Mouse (Mus musculus) bone marrow, adult 2 months (tissue): ENCODE data around the gene Mad2l2. TPM values are rescaled to one million over a fixed set of nuclear protein-coding genes. Genes with fewer than 3 reads are reported as not detected.

Experiments used
- H3K27ac ChIP-seq: fragments of 200-500 bp; 2 replicates; pipeline ENCODE4 v1.5.1; 2012; ENCODE audit warnings: low read depth, mild to moderate bottlenecking, control low read depth, inconsistent platforms, low read length; ENCODE audit not compliant: control insufficient read depth, poor library complexity, insufficient read depth
- H3K4me1 ChIP-seq: fragments of 200-500 bp; 2 replicates; pipeline ENCODE4 v1.6.1; 2011; ENCODE audit warnings: low read length; ENCODE audit not compliant: control insufficient read depth, insufficient read depth
- H3K4me3 ChIP-seq: fragments of 200-500 bp; replicated peaks from 2 replicates; pipeline ENCODE3; 2011; ENCODE audit warnings: mild to moderate bottlenecking, low read depth, low read length, control low read depth; ENCODE audit not compliant: control insufficient read depth
- CTCF ChIP-seq: fragments of 200-500 bp; IDR thresholded peaks from 2 replicates; pipeline ENCODE4 v1.5.1; 2011; ENCODE audit warnings: low read length, control low read depth; ENCODE audit not compliant: control insufficient read depth, insufficient read depth
- POLR2A ChIP-seq: fragments of 200-500 bp; IDR thresholded peaks from 2 replicates; pipeline ENCODE4 v1.6.1; 2011; ENCODE audit warnings: low read depth, mild to moderate bottlenecking, control low read depth, low read length, borderline replicate concordance; ENCODE audit not compliant: control insufficient read depth
- WGBS: fragments of 180-500 bp; shearing (Covaris S2); methylation state at CpG from one replicate; pipeline ENCODE4 v1.1.7; 2018; 5-methylcytosine and 5-hydroxymethylcytosine counted together
- polyA plus RNA-seq: library from polyadenylated mRNA; stranded (reverse); fragments of >200 nt; gene quantifications from 2 replicates; pipeline ENCODE4 v1.2.4, GENCODE M21; 2011; ENCODE audit warnings: low replicate concordance; ENCODE audit not compliant: missing spikeins, insufficient read depth, insufficient read length

The Mad2l2 gene
- polyA plus RNA-seq, 1 experiment, result 13.9 TPM

DNA sequence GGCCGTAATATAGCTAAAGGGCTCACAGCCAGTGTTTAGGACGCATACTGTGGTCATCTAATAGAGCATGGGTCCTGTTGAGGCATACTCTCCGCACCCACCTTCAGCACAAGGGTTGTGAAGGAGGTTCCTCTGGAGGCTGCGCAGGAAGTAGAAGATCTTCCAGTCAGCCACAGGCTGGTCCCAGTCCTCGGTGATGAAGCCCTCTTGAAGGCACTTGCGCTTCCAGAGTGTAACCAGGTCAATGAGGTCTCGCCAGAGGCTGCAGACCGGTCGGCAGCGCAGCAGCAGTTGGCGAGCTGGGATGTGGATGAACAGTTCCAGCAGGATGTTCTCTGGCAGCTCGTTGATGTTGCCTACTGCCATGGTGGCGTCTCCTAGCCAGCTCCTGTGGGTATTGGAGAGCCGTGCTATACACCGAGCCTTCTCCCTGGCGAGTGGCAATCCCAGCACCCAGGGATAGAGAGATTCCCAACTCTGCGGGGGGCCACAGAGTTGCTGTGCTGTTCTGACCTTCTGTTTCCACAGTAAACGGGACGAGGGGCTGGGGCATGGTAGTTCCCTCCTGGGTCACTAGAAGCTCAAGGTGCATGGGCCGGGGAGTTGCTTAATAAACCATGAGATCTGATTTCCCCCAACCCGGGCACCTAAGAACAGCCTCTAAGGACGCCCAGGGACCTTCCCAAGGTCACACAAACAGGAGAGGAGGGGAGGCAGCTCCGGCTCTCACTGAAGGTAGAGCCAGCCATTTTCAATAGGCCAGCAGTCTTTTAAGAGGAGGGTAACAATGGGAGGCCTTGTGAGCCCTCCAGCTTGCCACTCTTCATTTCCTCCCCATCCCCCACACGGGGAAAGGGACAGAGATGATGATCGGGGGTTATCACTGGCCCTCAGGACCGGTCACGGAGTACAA is 28.5 kb downstream of the Mad2l2 start:
- WGBS, result 64% methylated on average over 27 of the region's 27 CpGs
- H3K4me3 ChIP-seq, result no peak overlapping the region
- no peak overlapping the region for H3K27ac ChIP-seq
- TF ChIP-seq POLR2A (no peak), CTCF (no peak)
- no peaks in the 10 kb centered on the region; the same call in 1 of the 2 replicates for H3K4me1 ChIP-seq

DNA sequence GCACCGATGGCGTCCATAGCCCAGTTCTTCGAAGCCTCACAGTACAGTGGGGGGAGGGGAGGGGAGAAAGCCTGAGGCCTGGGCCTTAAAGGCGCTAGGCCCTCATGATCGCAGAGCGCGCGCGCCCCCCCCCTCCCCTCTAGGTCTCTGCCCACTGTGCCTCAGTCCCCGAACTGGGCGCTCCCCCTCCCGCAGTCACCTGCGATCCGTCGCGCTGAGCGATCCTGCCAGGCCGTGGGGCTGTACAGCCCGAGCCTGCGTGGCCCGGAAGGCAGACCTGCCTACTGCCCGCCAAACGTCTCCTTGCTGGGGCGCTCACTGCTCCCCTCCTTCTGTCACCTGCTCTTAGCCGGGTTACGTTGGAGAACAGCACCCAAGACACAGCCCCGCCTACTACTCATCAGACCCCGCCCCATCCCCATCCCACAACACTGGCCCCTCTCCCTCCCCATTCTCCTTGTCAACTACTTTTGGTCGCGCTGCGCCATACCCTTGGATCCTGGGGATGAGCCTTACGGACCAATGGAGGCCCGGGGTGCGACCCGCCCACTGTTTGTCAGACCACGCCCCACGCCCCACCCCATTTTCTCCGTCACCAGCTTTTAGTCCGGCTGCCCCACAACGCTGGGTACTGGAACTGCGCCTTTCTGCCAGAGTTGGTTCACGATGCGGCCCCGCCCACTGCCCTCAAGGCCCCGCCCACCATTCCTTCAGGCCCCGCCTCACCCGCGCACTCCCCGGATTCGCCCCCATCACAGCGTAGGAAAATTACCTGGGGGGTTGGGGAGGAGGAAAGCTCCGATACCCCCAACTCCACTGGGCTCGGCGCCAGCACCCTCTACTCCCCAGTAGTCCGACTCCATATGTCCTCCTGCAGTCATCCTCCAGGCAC is 29.6 kb downstream of the Mad2l2 start:
- peak overlapping the region; percentile 62 for H3K4me3 ChIP-seq
- TF ChIP-seq POLR2A, result peak; percentile 33; the same call in 1 of the 2 replicates
- TF ChIP-seq CTCF, result no peak
- no peak overlapping the region; the same call in 1 of the 2 replicates for H3K27ac ChIP-seq
- under 1% methylated on average over 55 of the region's 55 CpGs for WGBS
- H3K4me1 ChIP-seq, result no peaks in the 10 kb centered on the region; the same call in 1 of the 2 replicates

DNA sequence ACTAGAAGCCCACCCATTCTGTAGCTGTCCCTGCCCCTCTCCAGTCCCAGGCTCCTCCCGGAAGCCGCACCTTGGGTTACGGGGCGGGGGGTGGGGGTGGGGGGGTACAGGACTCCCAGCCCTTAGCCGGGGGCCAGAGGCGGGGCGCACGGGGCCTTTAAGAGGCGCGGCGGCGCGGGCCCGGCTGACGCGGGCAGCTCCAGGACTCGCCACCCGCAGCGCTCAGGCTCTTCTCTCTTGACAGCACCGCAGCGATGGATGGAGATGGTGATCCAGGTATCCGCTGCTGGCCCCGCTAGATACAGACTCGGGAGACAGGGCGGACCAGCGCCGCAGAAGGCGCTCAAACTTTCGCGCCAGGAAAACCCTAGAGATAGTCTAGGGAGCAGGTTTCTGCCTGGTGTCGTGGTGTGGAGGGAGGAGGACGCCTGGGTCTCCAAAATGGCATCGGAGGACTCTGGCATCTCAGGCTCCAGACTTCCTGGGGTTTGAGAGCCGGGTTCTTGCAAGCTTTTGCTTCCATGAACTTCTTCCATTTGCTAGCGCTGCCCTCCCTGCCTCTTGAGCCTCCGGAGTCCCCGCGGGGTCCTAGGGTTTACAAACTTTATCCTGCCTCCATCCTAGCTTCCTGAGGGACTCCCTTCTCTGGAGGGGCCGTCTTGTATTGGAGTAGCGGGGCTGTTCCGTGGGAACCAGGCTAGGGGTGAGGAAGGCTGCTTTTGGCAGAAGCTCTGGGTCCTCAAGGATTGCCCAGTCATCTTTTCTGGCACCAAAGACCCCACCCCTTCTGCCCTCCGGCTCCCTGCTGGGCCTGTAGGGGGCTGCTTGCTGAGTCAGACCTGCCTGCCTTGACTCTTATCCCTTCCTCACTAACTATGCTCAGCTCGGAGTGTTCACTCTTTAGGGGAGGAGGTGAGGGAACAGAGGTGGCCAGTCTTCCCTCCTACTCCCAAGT is 30.5 kb downstream of the Mad2l2 start, which contains the start of the genes Fbxo44 and Fbxo2:
Gene Fbxo44 (minus strand): TSS at position 47 of the 955 bp plus-strand sequence.
Gene Fbxo2 (plus strand): TSS at position 186 of the 955 bp plus-strand sequence.
- Histone ChIP-seq H3K4me3 (peak within 1 kb of the TSS; percentile 62), H3K4me1 (no peaks in the 10 kb centered on the region; the same call in 1 of the 2 replicates), H3K27ac (no peak within 1 kb of the TSS; the same call in 1 of the 2 replicates)
- 3% methylated on average over 43 of the region's 43 CpGs for WGBS
- TF ChIP-seq POLR2A, result no peak
- no peak for TF ChIP-seq CTCF

- H3K4me1 ChIP-seq, result no peaks in the 10 kb centered on the region; the same call in 1 of the 2 replicates
- no peak overlapping the region for H3K4me3 ChIP-seq
- TF ChIP-seq CTCF (peak; percentile 70), POLR2A (no peak)
- under 1% methylated on average over 29 of the region's 29 CpGs for WGBS
- peak overlapping the region; percentile 7; the same call in 1 of the 2 replicates for H3K27ac ChIP-seq
These were observed 33.8 kb downstream of the Mad2l2 start for GRCm38 (mm10) chr4:148164002-148164439.

DNA sequence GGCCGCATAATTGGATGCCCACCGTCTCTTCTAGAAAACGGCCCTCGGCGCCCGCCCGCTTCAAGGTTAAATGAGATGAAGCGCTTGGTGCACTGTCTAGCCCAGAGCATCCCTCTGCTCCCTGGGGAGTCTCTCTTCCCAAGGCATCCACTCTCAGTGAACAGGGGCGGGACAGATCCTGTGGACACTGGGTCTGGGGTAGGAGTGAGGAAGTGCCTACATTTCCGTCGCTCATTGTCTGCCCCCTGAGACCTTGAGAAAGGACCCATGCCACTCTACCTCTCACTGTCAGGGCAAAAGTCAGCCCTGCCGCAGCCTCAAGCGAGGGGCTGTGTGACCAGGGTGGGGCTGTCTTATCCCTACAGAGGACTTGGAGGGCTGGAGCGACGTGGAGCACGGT is 34.3 kb downstream of the Mad2l2 start:
- H3K4me1 ChIP-seq, result no peaks in the 10 kb centered on the region
- WGBS, result 4% methylated on average over 16 of the region's 16 CpGs
- no peak overlapping the region for H3K4me3 ChIP-seq
- TF ChIP-seq CTCF (no peak), POLR2A (no peak)
- H3K27ac ChIP-seq, result no peak overlapping the region

- H3K4me1 ChIP-seq, result no peaks in the 10 kb centered on the region
- H3K4me3 ChIP-seq, result no peak overlapping the region
- 19% methylated on average over 17 of the region's 17 CpGs for WGBS
- no peak overlapping the region for H3K27ac ChIP-seq
- TF ChIP-seq CTCF, result no peak
- no peak for TF ChIP-seq POLR2A
These were observed 35.4 kb downstream of the Mad2l2 start for GRCm38 (mm10) chr4:148165551-148165950.

GRCm38 (mm10) chr4:148166431-148166830 is 36.2 kb downstream of the Mad2l2 start:
- no peak for TF ChIP-seq CTCF
- 23% methylated on average over 10 of the region's 10 CpGs for WGBS
- H3K4me1 ChIP-seq, result no peaks in the 10 kb centered on the region
- H3K4me3 ChIP-seq, result no peak overlapping the region
- no peak overlapping the region for H3K27ac ChIP-seq
